Mouse (Mus musculus) liver, adult 2 months (tissue): ENCODE results near the gene Gemin7. TPM values are rescaled to one million over a fixed set of nuclear protein-coding genes. Genes with fewer than 3 reads are reported as not detected.
"Not testable (repeated sequence)": the region's sequence is repeated elsewhere in the genome, so short reads cannot be mapped to it uniquely, and the experiment has no call there.

ENCODE experiments used
- DNase-seq: peaks from one replicate; pipeline ENCODE4 v3.0.0-alpha.2; 2011; ENCODE audit warnings: low read depth, low spot score; ENCODE audit errors: extremely low read depth
- H3K27ac ChIP-seq: fragments of 200-500 bp; replicated peaks from 2 replicates; pipeline ENCODE4 v1.5.1; 2012; ENCODE audit warnings: low read depth, mild to moderate bottlenecking, control low read depth, inconsistent platforms, low read length; ENCODE audit not compliant: insufficient read depth
- H3K27me3 ChIP-seq: fragments of 200-500 bp; 2 replicates; pipeline ENCODE4 v1.6.1; 2012; ENCODE audit warnings: mild to moderate bottlenecking, moderate library complexity, low read length, inconsistent platforms; ENCODE audit not compliant: control insufficient read depth, insufficient read depth
- H3K36me3 ChIP-seq: fragments of 200-500 bp; 2 replicates; pipeline ENCODE4 v1.6.1; 2012; ENCODE audit warnings: low read length, inconsistent platforms; ENCODE audit not compliant: control insufficient read depth, insufficient read depth
- H3K4me1 ChIP-seq: fragments of 200-500 bp; 2 replicates; pipeline ENCODE4 v1.6.1; 2011; ENCODE audit warnings: low read length; ENCODE audit not compliant: control insufficient read depth, insufficient read depth
- H3K4me3 ChIP-seq: fragments of 200-500 bp; 2 replicates; pipeline ENCODE4 v1.5.1; 2011; ENCODE audit warnings: low read depth, mild to moderate bottlenecking, control low read depth, low read length, moderate library complexity; ENCODE audit not compliant: insufficient read depth
- H3K79me2 ChIP-seq: fragments of 200-500 bp; 2 replicates; pipeline ENCODE4 v1.6.1; 2012; ENCODE audit warnings: inconsistent platforms, mild to moderate bottlenecking, low read length, moderate library complexity; ENCODE audit not compliant: control insufficient read depth, insufficient read depth
- H3K9ac ChIP-seq: fragments of 200-500 bp; 2 replicates; pipeline ENCODE4 v1.6.1; 2012; ENCODE audit warnings: low read depth, mild to moderate bottlenecking, control low read depth, inconsistent platforms, low read length
- CTCF ChIP-seq: fragments of 200-500 bp; IDR thresholded peaks from 2 replicates; pipeline ENCODE4 v1.5.1; 2011; ENCODE audit warnings: low read depth, low read length, control low read depth
- POLR2A ChIP-seq: fragments of 200-500 bp; IDR thresholded peaks from 2 replicates; pipeline ENCODE4 v1.6.1; 2011; ENCODE audit warnings: low read length, control low read depth; ENCODE audit not compliant: insufficient read depth; ENCODE audit errors: extremely low read depth
- WGBS: fragments of 180-500 bp; shearing (Covaris S2); methylation state at CpG from one replicate; pipeline ENCODE4 v1.1.7; 2018; 5-methylcytosine and 5-hydroxymethylcytosine counted together
- polyA plus RNA-seq: library from polyadenylated mRNA; depleted of rRNA; stranded (reverse); fragments of >200 nt; gene quantifications from 2 replicates; pipeline ENCODE4 v1.2.3, GENCODE M21; 2012
- total RNA-seq: library from RNA; depleted of rRNA; stranded (reverse); fragments of >200 nt; gene quantifications from 2 replicates; pipeline ENCODE4 v1.2.3, GENCODE M21; 2014

Gene Gemin7
- total and polyA plus RNA-seq, 2 experiments: 31.2 to 61.6 TPM

- H3K9ac ChIP-seq: no peak overlapping the region
- no peak overlapping the region for H3K4me3 ChIP-seq
- H3K4me1 ChIP-seq: no peaks in the 10 kb centered on the region
- H3K36me3 ChIP-seq: no peaks in the 10 kb centered on the region
- DNase-seq: no peak
- 73% methylated on average over 12 of the region's 12 CpGs for WGBS
- no peaks in the 10 kb centered on the region for H3K27me3 ChIP-seq
- TF ChIP-seq POLR2A (no peak), CTCF (no peak)
- no peak overlapping the region for H3K27ac ChIP-seq
- no peaks in the 10 kb centered on the region for H3K79me2 ChIP-seq
Measured at GRCm38 (mm10) chr7:19615036-19615577, 37.7 kb upstream of the Gemin7 start.

- Histone ChIP-seq H3K4me1 (no peaks in the 10 kb centered on the region), H3K9ac (no peak overlapping the region), H3K27ac (no peak overlapping the region), H3K36me3 (no peaks in the 10 kb centered on the region), H3K4me3 (no peak overlapping the region), H3K79me2 (no peaks in the 10 kb centered on the region), H3K27me3 (no peaks in the 10 kb centered on the region)
- no peak for DNase-seq
- TF ChIP-seq CTCF (peak; percentile 25; the same call in 1 of the 2 replicates), POLR2A (no peak)
- 82% methylated on average over 5 of the region's 5 CpGs for WGBS
Measured at GRCm38 (mm10) chr7:19610969-19611368, 33.6 kb upstream of the Gemin7 start.

DNA sequence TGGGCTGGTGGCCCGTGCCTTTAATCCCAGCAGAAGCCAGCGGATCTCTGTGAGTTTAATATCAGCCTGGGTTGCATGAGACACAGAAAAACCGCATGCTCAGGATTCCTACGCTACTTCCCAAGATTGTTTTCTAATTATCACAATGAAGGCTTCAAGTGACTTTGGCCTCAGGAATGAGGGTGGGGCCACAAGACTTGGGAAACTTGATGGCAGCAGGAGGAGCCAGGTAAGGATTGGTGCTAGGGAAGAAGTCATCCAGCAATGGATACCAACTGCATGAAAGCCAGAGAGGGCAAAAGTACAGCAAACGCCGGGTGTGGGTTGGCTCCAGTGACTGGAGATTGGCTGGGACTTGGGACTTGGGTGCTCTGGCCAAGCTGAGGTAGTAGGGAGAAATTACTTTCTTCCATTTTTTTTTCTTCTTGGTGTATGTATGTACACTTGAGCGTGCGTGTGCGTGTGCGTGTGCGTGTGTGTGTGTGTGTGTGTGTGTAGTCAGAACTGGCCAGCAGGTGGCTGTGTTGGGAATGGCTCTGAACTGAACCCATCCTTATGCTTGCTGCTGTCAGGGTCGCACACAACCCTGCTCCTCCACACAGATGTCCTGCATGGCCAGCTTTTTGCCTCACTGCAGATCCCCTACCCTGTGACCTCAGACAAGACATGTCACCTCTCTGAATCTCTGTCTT, 32.4 kb upstream of the Gemin7 start:
- Histone ChIP-seq H3K9ac (no peak overlapping the region), H3K27me3 (no peaks in the 10 kb centered on the region), H3K4me1 (no peaks in the 10 kb centered on the region), H3K79me2 (no peaks in the 10 kb centered on the region), H3K4me3 (no peak overlapping the region), H3K27ac (no peak overlapping the region), H3K36me3 (no peaks in the 10 kb centered on the region)
- TF ChIP-seq CTCF: no peak
- TF ChIP-seq POLR2A: no peak
- no peak for DNase-seq
- 94% methylated on average over 12 of the region's 12 CpGs for WGBS

DNA sequence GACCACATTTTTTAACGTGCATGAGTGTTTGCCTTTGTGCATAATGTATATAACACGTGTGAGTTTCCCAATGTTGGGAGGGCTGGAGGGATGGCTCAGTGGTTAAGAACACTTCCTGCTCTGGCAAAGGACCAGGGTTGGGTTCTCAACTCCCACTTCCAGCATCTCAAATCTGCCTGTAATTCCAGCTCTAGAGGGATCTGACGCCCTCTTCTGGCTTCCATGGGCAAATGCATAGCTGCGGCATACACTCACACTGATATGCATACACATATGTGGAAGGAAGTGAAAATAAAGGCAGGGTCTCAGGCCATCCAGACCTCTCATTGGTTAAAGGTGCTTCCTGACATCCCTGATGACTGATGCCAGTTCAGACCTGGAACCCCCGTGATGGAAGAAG, 29.9 kb upstream of the Gemin7 start:
- DNase-seq: no peak
- Histone ChIP-seq H3K9ac (no peak overlapping the region), H3K27ac (no peak overlapping the region), H3K4me1 (peaks cover 5% of the 10 kb centered on the region; the same call in 1 of the 2 replicates), H3K27me3 (no peaks in the 10 kb centered on the region), H3K36me3 (no peaks in the 10 kb centered on the region), H3K79me2 (peaks cover 6% of the 10 kb centered on the region; the same call in 1 of the 2 replicates), H3K4me3 (no peak overlapping the region)
- WGBS: 80% methylated on average over 5 of the region's 5 CpGs
- TF ChIP-seq POLR2A: no peak
- TF ChIP-seq CTCF: no peak

DNA sequence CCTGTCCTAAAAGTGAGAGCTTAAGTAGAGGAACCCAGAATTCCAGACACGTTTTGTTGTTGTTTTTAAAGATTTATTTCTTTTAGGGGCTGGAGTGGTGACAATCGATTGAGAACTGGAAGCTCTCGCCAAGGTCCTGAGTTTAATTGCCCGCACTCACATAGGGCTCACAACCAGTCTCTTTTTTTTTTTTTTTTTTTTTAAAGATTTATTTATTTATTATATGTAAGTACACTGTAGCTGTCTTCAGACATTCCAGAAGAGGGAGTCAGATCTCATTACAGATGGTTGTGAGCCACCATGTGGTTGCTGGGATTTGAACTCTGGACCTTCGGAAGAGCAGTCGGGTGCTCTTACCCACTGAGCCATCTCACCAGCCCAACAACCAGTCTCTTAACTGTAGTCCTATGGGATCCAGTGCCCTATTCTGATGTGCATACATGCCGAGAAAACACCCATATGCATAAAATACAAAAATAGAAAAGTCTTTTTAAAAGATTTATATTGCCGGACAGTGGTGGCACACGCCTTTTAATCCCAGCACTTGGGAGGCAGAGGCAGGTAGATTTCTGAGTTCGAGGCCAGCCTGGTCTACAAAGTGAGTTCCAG, 27.3 kb upstream of the Gemin7 start:
- H3K4me1 ChIP-seq, H3K4me3 ChIP-seq, DNase-seq, H3K9ac ChIP-seq, H3K36me3 ChIP-seq, H3K27ac ChIP-seq, H3K27me3 ChIP-seq: not testable (repeated sequence)
- peaks cover 14% of the 10 kb centered on the region; the same call in 1 of the 2 replicates for H3K79me2 ChIP-seq
- WGBS: 60% methylated on average over 10 of the region's 10 CpGs
